Mouse (Mus musculus) heart, embryonic 10.5 days (tissue): Measurements from ENCODE around the gene Sgpp2. TPM values are rescaled to one million over a fixed set of nuclear protein-coding genes. Genes with fewer than 3 reads are reported as not detected.

Source experiments
- DNase-seq: peaks from one replicate; pipeline ENCODE4 v3.0.0-alpha.2; 2017; ENCODE audit warnings: low spot score
- H3K27ac ChIP-seq: fragments of 300-500 bp; sonication (generic); 2 replicates; pipeline ENCODE4 v1.5.1; 2016; ENCODE audit warnings: mild to moderate bottlenecking
- H3K27me3 ChIP-seq: fragments of 300-500 bp; sonication (generic); 2 replicates; pipeline ENCODE4 v1.6.1; 2016; ENCODE audit warnings: mild to moderate bottlenecking; ENCODE audit not compliant: poor library complexity, insufficient read depth, severe bottlenecking
- H3K36me3 ChIP-seq: fragments of 300-500 bp; sonication (generic); 2 replicates; pipeline ENCODE4 v1.6.1; 2016; ENCODE audit warnings: mild to moderate bottlenecking, moderate library complexity
- H3K4me1 ChIP-seq: fragments of 300-500 bp; sonication (generic); 2 replicates; pipeline ENCODE4 v1.6.1; 2016; ENCODE audit warnings: mild to moderate bottlenecking
- H3K4me3 ChIP-seq: fragments of 300-500 bp; sonication (generic); 2 replicates; pipeline ENCODE4 v1.5.1; 2016; ENCODE audit warnings: mild to moderate bottlenecking, moderate library complexity
- H3K9me3 ChIP-seq: fragments of 300-500 bp; sonication (generic); 2 replicates; pipeline ENCODE4 v1.6.1; 2016; ENCODE audit warnings: mild to moderate bottlenecking, moderate library complexity
- WGBS: fragments of 180-500 bp; shearing (Covaris S2); methylation state at CpG from one replicate; pipeline ENCODE4 v1.1.7; 2016; 5-methylcytosine and 5-hydroxymethylcytosine counted together
- polyA plus RNA-seq: library from polyadenylated mRNA; unstranded; fragments of >200 nt; fragmentation: Nextera tagmentation; extraction: Ambion mirVana; gene quantifications from 2 replicates; pipeline ENCODE4 v1.2.1, GENCODE M21; 2016

The Sgpp2 gene
- polyA plus RNA-seq, 1 experiment from 2014 or later, result 0.65 TPM

- no peaks in the 10 kb centered on the region for H3K9me3 ChIP-seq
- WGBS, result 82% methylated on average over 3 of the region's 3 CpGs
- no peak overlapping the region for H3K4me3 ChIP-seq
- H3K27ac ChIP-seq, result no peak overlapping the region
- no peaks in the 10 kb centered on the region for H3K4me1 ChIP-seq
- H3K36me3 ChIP-seq, result no peaks in the 10 kb centered on the region
- DNase-seq, result no peak
- H3K27me3 ChIP-seq, result 0 out of 2 replicates have a peak, but pooled peaks cover 5% of the 10 kb centered on the region
Observed at GRCm38 (mm10) chr1:78320291-78320690, 10.1 kb downstream of the Sgpp2 start.

- Histone ChIP-seq H3K4me3 (no peak overlapping the region), H3K9me3 (no peaks in the 10 kb centered on the region), H3K4me1 (no peaks in the 10 kb centered on the region), H3K36me3 (no peaks in the 10 kb centered on the region), H3K27me3 (0 out of 2 replicates have a peak, but pooled peaks cover 5% of the 10 kb centered on the region), H3K27ac (no peak overlapping the region)
- WGBS, result 63% methylated on average over 7 of the region's 7 CpGs
- no peak for DNase-seq
Observed at GRCm38 (mm10) chr1:78322098-78322778, 12.1 kb downstream of the Sgpp2 start.

GRCm38 (mm10) chr1:78322844-78323243 lies 12.7 kb downstream of the Sgpp2 start:
- H3K4me1 ChIP-seq, result no peaks in the 10 kb centered on the region
- H3K4me3 ChIP-seq, result no peak overlapping the region
- DNase-seq, result no peak
- no peaks in the 10 kb centered on the region for H3K9me3 ChIP-seq
- WGBS, result 79% methylated on average over 8 of the region's 8 CpGs
- H3K36me3 ChIP-seq, result no peaks in the 10 kb centered on the region
- no peak overlapping the region for H3K27ac ChIP-seq
- H3K27me3 ChIP-seq, result 0 out of 2 replicates have a peak, but pooled peaks cover 5% of the 10 kb centered on the region

DNA sequence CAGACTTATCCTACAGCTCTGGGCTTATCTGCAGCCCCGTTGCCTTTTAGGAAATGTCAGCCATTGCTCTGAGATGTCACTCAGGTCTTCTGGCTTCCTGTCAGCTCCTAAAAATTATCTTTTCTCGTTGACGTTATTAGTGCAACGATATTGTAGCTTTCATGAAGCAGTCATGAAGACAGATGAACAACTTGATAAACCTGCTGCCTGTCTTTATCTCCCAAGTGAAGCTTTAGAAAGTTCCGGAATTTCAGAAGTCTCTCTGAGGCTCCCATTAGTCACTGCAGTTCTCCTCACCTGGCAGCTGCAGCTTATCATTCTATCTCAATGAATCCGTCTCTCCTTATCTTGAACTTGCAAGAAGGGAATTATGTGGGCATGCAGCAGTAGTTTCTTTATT lies 13.9 kb downstream of the Sgpp2 start:
- peak; percentile 13 for DNase-seq
- Histone ChIP-seq H3K4me3 (no peak overlapping the region), H3K27me3 (no peaks in the 10 kb centered on the region), H3K27ac (no peak overlapping the region), H3K36me3 (no peaks in the 10 kb centered on the region), H3K4me1 (no peaks in the 10 kb centered on the region), H3K9me3 (no peaks in the 10 kb centered on the region)
- 42% methylated on average over 6 of the region's 6 CpGs for WGBS

- Histone ChIP-seq H3K9me3 (no peaks in the 10 kb centered on the region), H3K4me1 (no peaks in the 10 kb centered on the region), H3K36me3 (no peaks in the 10 kb centered on the region), H3K27me3 (no peaks in the 10 kb centered on the region), H3K27ac (no peak overlapping the region), H3K4me3 (no peak overlapping the region)
- peak; percentile 53 for DNase-seq
- WGBS, result 70% methylated on average over 6 of the region's 6 CpGs
Observed at GRCm38 (mm10) chr1:78325851-78326250, 15.7 kb downstream of the Sgpp2 start.

GRCm38 (mm10) chr1:78328646-78329045 lies 18.5 kb downstream of the Sgpp2 start:
- H3K27ac ChIP-seq, result no peak overlapping the region
- 86% methylated on average over 4 of the region's 4 CpGs for WGBS
- no peaks in the 10 kb centered on the region for H3K4me1 ChIP-seq
- no peak overlapping the region for H3K4me3 ChIP-seq
- no peaks in the 10 kb centered on the region for H3K27me3 ChIP-seq
- no peaks in the 10 kb centered on the region for H3K36me3 ChIP-seq
- DNase-seq, result peak; percentile 7
- no peaks in the 10 kb centered on the region for H3K9me3 ChIP-seq

- DNase-seq, result no peak
- H3K9me3 ChIP-seq, result no peaks in the 10 kb centered on the region
- no peaks in the 10 kb centered on the region for H3K36me3 ChIP-seq
- H3K27ac ChIP-seq, result no peak overlapping the region
- no peak overlapping the region for H3K4me3 ChIP-seq
- 78% methylated on average over 1 of the region's 1 CpGs for WGBS
- no peaks in the 10 kb centered on the region for H3K27me3 ChIP-seq
- H3K4me1 ChIP-seq, result no peaks in the 10 kb centered on the region
Observed at GRCm38 (mm10) chr1:78329861-78330260, 19.7 kb downstream of the Sgpp2 start.

GRCm38 (mm10) chr1:78330620-78331158 lies 20.5 kb downstream of the Sgpp2 start:
- 81% methylated on average over 5 of the region's 5 CpGs for WGBS
- Histone ChIP-seq H3K36me3 (no peaks in the 10 kb centered on the region), H3K4me3 (no peak overlapping the region), H3K9me3 (no peaks in the 10 kb centered on the region), H3K4me1 (no peaks in the 10 kb centered on the region), H3K27me3 (no peaks in the 10 kb centered on the region), H3K27ac (no peak overlapping the region)
- DNase-seq, result no peak

- H3K36me3 ChIP-seq, result no peaks in the 10 kb centered on the region
- no peaks in the 10 kb centered on the region; the same call in 1 of the 2 replicates for H3K27me3 ChIP-seq
- no peak for DNase-seq
- peaks cover 8% of the 10 kb centered on the region for H3K4me1 ChIP-seq
- no peaks in the 10 kb centered on the region for H3K9me3 ChIP-seq
- WGBS, result 78% methylated on average over 7 of the region's 7 CpGs
- H3K27ac ChIP-seq, result no peak overlapping the region
- no peak overlapping the region for H3K4me3 ChIP-seq
Observed at GRCm38 (mm10) chr1:78337726-78338125, 27.6 kb downstream of the Sgpp2 start.

DNA sequence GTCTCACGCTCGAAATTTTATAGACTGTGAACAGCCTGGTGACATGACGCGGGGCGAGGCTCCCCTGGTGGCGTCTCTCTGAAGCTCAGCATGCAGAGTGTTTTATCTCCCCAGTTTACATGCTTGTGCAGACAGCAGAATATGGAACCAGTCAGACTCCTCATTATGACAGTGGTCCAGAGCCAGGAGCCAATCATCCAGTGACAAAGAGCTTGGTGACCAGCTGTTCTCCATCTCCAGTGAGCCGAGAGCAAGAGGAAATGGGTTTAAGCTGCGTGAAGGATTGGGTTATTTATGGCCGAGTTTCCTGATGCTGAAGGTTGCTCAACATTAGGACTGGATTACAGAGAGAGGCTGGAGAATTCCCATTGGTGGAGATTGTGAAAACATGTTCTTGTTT lies 28.1 kb downstream of the Sgpp2 start:
- Histone ChIP-seq H3K9me3 (no peaks in the 10 kb centered on the region), H3K4me1 (peaks cover 8% of the 10 kb centered on the region), H3K27ac (no peak overlapping the region), H3K4me3 (no peak overlapping the region), H3K27me3 (no peaks in the 10 kb centered on the region; the same call in 1 of the 2 replicates), H3K36me3 (no peaks in the 10 kb centered on the region)
- 73% methylated on average over 9 of the region's 9 CpGs for whole genome bisulfite sequencing
- DNase-seq, result no peak

DNA sequence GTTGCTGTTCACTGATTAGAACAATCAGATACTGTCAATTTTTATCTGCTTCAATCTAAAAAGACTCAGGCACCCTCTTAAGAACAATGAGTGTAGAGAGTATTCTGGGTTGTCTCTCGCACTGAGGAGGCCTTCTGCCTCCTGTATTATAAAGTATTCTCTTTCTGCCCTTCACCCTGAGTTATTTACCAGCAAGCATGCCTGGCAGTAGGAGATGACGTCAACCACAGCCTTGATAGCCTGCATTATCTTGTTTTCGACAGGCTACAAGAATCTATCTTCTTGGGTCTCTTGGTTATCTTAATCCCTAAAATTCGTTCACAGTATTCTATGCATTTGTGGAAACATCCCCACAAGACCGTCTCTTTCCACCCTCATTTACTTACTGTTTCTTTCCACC lies 29.8 kb downstream of the Sgpp2 start:
- no peak for DNase-seq
- peaks cover 8% of the 10 kb centered on the region for H3K4me1 ChIP-seq
- no peaks in the 10 kb centered on the region for H3K36me3 ChIP-seq
- no peak overlapping the region for H3K27ac ChIP-seq
- WGBS, result 18% methylated on average over 5 of the region's 5 CpGs
- no peaks in the 10 kb centered on the region for H3K9me3 ChIP-seq
- H3K27me3 ChIP-seq, result no peaks in the 10 kb centered on the region; the same call in 1 of the 2 replicates
- no peak overlapping the region for H3K4me3 ChIP-seq

GRCm38 (mm10) chr1:78340584-78340983 lies 30.4 kb downstream of the Sgpp2 start:
- no peaks in the 10 kb centered on the region; the same call in 1 of the 2 replicates for H3K27me3 ChIP-seq
- H3K36me3 ChIP-seq, result no peaks in the 10 kb centered on the region
- no peaks in the 10 kb centered on the region for H3K9me3 ChIP-seq
- no peak for DNase-seq
- peaks cover 8% of the 10 kb centered on the region for H3K4me1 ChIP-seq
- no peak overlapping the region for H3K27ac ChIP-seq
- no peak overlapping the region for H3K4me3 ChIP-seq
- 60% methylated on average over 5 of the region's 5 CpGs for WGBS

DNA sequence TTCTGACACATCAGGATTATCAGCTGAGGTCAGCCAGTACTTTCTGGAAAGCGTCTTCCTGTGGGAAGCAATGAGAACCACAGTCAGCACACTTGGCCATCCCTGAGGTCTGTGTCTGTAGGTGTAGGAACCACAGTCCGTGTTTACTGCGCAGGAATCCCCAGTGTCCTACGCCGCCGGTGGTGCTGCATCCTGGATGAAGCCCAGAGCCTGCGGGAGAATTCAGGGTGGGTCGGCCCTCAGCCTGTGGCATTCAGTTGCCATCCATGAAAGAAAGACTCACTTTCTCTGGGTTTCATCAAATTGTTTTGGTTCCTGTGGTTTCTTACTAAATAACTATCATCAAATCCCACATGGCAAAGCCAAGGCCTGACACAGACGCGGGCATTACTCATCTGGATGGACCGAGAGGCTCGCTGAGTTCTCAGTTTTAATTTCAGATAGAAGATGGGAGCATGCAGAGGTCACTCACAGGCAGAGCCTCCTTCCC lies 37.2 kb downstream of the Sgpp2 start:
- Histone ChIP-seq H3K4me1 (peaks cover 4% of the 10 kb centered on the region; the same call in 1 of the 2 replicates), H3K9me3 (no peaks in the 10 kb centered on the region), H3K36me3 (no peaks in the 10 kb centered on the region), H3K27me3 (peaks cover 5% of the 10 kb centered on the region; the same call in 1 of the 2 replicates), H3K27ac (no peak overlapping the region), H3K4me3 (no peak overlapping the region)
- no peak for DNase-seq
- 78% methylated on average over 12 of the region's 12 CpGs for WGBS
